Mouse (Mus musculus) ES-Bruce4 (cell line): Measurements from ENCODE around the gene Gm15217.

Source experiments
- CTCF ChIP-seq: IDR thresholded peaks from one replicate; pipeline ENCODE4 v1.8.1; 2011; ENCODE audit warnings: low read depth, low read length
- EP300 ChIP-seq: IDR thresholded peaks from 2 replicates; pipeline ENCODE4 v1.6.1; 2011; ENCODE audit warnings: low read depth, low read length; ENCODE audit not compliant: insufficient read depth

DNA sequence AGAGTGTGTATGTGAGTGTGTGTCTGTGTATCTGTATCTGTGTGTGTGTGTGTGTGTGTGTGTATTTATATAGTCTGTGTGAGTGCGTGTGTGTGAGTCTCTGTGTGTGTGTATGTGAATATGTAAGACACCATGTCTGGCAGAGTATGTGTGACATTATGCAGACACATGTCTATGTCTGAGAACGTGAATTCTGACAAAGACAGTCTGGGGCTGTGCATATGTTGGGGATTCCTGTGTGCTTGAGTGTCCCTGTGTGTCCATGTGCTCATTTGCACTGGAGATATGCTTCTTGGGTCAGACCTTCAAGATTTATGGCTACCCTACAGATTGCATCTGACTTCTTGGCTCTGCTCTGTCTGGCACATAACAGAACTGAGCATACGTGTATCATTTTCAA lies 42.6 kb downstream of the Gm15217 start:
- TF ChIP-seq CTCF (no peak), EP300 (no peak)
